Mouse (Mus musculus) neutrophil, adult 83 days (primary cell): ENCODE data around the gene Dzip1. TPM values are rescaled to one million over a fixed set of nuclear protein-coding genes. Genes with fewer than 3 reads are reported as not detected.

Experiments
- total RNA-seq, 2 experiments: library from RNA; stranded (reverse); gene quantifications; one replicate each; pipeline ENCODE4 v1.2.4; 2023

The Dzip1 gene
- total RNA-seq = under 1 TPM; 0.09 to 0.11 TPM

GRCm38 (mm10) chr14:118924673-118925615, at the start of gene Dzip1:
Dzip1 (minus strand) TSS chr14:118925460.

DNA sequence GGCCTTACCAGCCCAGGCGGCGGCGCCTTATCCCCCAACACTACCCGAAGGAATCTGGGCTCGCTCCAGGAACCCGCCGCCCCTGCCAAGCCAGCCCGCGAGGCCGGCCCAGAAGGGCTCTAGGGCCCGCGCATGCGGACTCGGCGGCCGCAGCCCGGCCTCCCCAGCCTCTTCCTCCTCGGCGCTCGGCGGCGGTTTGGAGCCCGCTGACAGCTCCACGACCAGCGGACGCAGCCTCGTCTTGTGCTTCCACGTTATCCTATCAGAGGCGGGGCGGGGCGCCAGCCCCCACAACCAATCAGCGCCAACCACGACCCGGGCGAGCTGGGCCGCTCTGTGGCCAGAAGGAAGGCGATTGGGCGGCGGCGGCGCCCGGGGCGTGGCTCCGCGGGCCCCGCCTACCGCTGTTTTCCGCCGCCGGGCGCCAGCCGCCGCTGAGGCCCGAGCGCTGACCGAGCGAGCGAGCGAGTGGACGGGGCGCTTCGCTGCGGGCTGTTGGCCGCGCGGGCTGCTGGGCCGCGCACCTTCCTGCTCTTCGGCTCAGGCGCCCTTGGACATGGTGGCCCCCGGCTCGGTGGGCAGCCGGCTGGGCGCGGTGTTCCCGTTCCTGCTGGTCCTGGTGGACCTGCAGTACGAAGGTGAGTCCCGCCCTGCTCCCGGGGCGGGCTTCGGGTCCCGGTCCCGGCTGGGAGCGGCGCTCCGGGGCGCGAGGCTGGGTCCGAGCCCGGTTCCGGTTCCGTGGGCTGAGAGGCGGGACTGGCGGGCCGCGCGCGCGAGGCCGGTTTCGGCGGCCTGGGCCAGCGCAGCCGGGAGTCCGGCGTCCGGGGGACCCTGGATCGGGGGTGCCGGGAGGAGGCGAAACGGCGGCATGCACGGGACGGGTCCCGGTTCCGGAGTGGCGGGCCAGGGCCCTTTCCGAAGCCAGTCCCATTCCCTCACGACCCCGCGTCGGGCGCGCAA, 12.6 kb upstream of the Dzip1 start, which contains the start of gene Dnajc3:
Gene Dnajc3, plus strand, starts transcription at position 444 of the 960 bp plus-strand sequence.

Other genes starting within 250 kb of the Dzip1 start
- gene Abcc4, start 219.2 kb downstream of the Dzip1 start, total RNA-seq = 10 to 100 TPM; 30.4 to 31.4 TPM
- gene Cldn10, start 137.6 kb downstream of the Dzip1 start, total RNA-seq = not detected
- 10 to 100 TPM; 26.4 to 28.6 TPM for gene Dnajc3, start 12.5 kb upstream of the Dzip1 start, total RNA-seq
- 1 to 10 TPM in 1 of 2 experiments, under 1 TPM in 1; 0.42 to 1.1 TPM for gene Uggt2, start 174.0 kb upstream of the Dzip1 start, total RNA-seq
- not detected for gene Hs6st3, start 212.9 kb upstream of the Dzip1 start, total RNA-seq